Mouse (Mus musculus): ENCODE measurements around the gene Cpox.

GRCm38 (mm10) chr16:58700174-58700573 is 30.1 kb downstream of the Cpox start:
- TF ChIP-seq CHD2 (IDR thresholded peaks at IDR 0.05; ENCODE audit: low read depth, low read length) (no peak), MAFK (IDR thresholded peaks at IDR 0.05; ENCODE audit: insufficient read depth, low read depth, low read length) (no peak)
